Mouse (Mus musculus): ENCODE measurements at regions not wholly inside any gene's neighbourhood (a gene's known extent, or its start where the extent isn't known, plus 50 kb on each side); places are given as distances from the start of the nearest gene placed in this dataset.

GRCm38 (mm10) chr4:135054353-135054752 lies 66.1 kb upstream of the Runx3 start:
- no peak for TF ChIP-seq CTCF (IDR thresholded peaks at IDR 0.05)
- no peaks in the 10 kb centered on the region for H3K27me3 ChIP-seq
- POLR2A ChIA-PET: no interaction called here
- DNase-seq (ENCODE audit: low read depth, low spot score): no peak
- in situ Hi-C loops (cut with MboI; ENCODE audit: low pct_unique_long_range_greater_than_20kb): no loop called here
- ATAC-seq: no peak
- CTCF ChIA-PET: no interaction called here

DNA sequence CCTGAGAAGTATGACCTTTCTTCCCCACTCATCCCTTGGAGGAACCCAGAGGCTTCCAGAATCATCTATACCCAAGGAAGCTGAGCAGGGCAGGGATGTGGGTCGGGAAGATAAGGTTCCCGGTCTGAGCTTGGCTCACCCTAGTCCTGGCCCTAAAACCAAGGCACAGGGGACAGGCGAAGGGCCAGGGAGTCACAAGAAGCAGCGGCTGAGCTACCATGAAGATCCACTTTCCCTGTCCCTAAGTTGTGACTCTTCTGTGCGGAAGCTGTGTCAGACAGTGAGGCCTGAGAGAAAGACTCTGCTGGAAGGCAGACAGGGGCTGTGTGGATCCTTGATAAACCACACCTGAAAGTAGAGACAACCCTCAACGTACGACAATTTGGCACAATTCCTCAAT lies 64.1 kb upstream of the Runx3 start:
- ChIA-PET POLR2A (no interaction called here), CTCF (no interaction called here)
- H3K27me3 ChIP-seq: no peaks in the 10 kb centered on the region
- TF ChIP-seq CTCF (IDR thresholded peaks at IDR 0.05): no peak
- no peak for DNase-seq (ENCODE audit: low read depth, low spot score)
- in situ Hi-C loops (cut with MboI; ENCODE audit: low pct_unique_long_range_greater_than_20kb): no loop called here
- no peak for ATAC-seq

GRCm38 (mm10) chr4:135057286-135057685 lies 63.2 kb upstream of the Runx3 start:
- DNase-seq (ENCODE audit: low read depth, low spot score) (no peak), ATAC-seq (no peak)
- ChIA-PET CTCF (no interaction called here), POLR2A (no interaction called here)
- TF ChIP-seq CTCF (IDR thresholded peaks at IDR 0.05): no peak
- in situ Hi-C loops (cut with MboI; ENCODE audit: low pct_unique_long_range_greater_than_20kb): no loop called here
- H3K27me3 ChIP-seq: no peaks in the 10 kb centered on the region

DNA sequence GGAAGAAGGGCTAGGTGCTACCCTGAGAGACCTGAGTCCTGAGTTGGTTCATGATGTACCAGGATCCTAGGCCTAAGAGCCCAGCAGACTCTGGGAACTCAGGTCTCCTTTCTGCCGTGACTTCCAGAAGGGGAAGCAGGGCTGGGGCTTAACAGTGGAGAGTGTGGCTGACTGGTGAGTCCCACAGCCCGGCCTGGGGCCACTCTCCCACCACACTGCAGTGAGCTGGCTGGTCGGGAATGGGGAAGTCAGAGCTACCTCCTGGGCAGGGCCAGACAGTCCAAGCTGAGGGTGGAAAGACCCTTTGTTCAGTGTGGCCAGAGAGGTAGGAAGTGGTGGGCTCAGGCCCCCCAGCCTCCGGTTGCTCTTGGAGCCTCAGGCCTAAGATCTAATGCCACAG lies 61.6 kb upstream of the Runx3 start:
- TF ChIP-seq CTCF (IDR thresholded peaks at IDR 0.05): no peak
- ATAC-seq: no peak
- H3K27me3 ChIP-seq: no peaks in the 10 kb centered on the region
- ChIA-PET POLR2A (no interaction called here), CTCF (no interaction called here)
- DNase-seq (ENCODE audit: low read depth, low spot score): no peak
- in situ Hi-C loops (cut with MboI; ENCODE audit: low pct_unique_long_range_greater_than_20kb): no loop called here

DNA sequence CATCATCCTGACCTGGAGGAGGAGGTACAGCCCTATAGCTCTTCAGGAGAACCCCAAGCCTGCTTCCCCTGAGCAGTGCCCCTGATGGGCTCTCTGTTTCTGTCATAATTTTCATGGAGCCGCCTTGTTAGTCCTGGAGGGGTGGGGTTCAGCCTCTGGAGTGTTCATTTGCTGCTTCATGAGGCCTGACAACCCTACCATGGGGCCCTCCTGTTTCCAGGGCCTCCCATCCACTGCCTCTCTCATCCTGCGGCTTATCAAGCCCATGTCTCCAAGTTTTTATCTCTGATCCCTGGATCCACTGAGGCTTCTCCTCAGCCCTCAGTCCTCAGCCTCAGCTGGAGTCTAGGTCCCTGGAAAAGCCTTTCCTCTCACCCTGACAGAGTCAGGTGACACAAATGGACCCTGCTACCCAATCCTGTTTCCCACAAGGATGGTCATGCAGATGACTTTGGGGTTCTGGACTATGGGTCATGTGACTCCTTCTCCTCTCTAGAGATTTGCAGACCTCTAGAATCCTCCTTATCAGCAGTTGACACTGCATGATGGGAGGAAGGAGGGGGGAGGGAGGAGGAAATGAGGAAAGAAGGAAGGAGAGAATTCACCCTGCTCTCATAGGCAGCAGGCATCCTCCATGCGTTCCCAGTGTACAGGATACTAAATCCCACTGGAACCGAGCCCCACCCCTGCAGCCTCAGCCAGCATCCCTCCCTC lies 59.3 kb upstream of the Runx3 start:
- no peak for DNase-seq (ENCODE audit: low read depth, low spot score)
- in situ Hi-C loops (cut with MboI; ENCODE audit: low pct_unique_long_range_greater_than_20kb): no loop called here
- no peak for ATAC-seq
- no peak for TF ChIP-seq CTCF (IDR thresholded peaks at IDR 0.05)
- POLR2A ChIA-PET: no interaction called here
- CTCF ChIA-PET: no interaction called here
- H3K27me3 ChIP-seq: no peaks in the 10 kb centered on the region

DNA sequence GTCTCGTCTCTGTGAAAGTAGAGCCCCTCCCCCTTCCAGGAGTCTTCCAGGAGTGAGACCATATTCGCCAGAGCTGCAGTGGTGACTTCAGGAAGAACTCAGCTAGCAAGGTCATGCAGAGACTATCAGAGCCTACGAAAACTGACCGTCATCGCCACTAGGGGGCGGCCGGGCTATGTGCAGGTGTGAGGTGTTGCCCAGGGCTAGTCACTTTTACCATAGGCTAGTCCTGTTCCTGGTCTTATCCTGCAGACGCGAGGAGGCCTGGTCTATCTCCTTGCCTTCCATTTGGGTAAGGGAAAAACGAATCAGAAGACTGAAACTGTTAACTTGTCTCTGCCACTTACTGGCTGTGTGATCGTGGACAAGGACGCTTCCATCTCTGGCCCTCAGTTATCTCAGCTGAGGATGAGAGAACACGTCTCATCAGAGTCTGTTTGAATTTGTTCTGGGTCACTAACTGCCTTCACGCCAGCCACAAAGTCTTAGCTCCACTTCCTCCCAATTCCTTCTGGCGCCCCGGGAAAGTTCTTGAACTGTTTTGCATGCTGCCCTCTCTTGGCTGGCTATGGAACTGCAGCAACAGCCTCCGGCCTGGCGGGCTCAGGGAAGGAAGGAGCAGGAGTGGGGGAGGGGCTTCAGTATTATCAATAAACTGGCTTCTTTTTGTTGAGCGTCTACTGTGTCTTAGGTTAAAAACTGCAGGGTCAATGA lies 53.5 kb upstream of the Runx3 start:
- DNase-seq (ENCODE audit: low read depth, low spot score): no peak
- peak; percentile 17 for ATAC-seq

GRCm38 (mm10) chr4:135067805-135068204 lies 52.6 kb upstream of the Runx3 start:
- in situ Hi-C loops (cut with MboI; ENCODE audit: low pct_unique_long_range_greater_than_20kb): loop anchor here (5.0 kb wide), 3 partner anchors 51 to 121 kb away; no protein-coding TSS in a partner anchor
- no peak for TF ChIP-seq CTCF (IDR thresholded peaks at IDR 0.05)
- ChIA-PET CTCF (no interaction called here), POLR2A (no interaction called here)
- DNase-seq (ENCODE audit: low read depth, low spot score) (no peak), ATAC-seq (no peak)
- no peaks in the 10 kb centered on the region for H3K27me3 ChIP-seq

More for the DNA sequence above, 53.5 kb upstream of the Runx3 start:
- TF ChIP-seq CTCF (IDR thresholded peaks at IDR 0.05): no peak
- POLR2A ChIA-PET: no interaction called here
- no peaks in the 10 kb centered on the region for H3K27me3 ChIP-seq
- CTCF ChIA-PET: interaction anchor here (1.1 to 1.6 kb wide), 2 partner anchors 20 to 53 kb away, joined by 4 to 5 read pairs; no protein-coding TSS in a partner anchor
- in situ Hi-C loops (cut with MboI; ENCODE audit: low pct_unique_long_range_greater_than_20kb): loop anchor here (5.0 kb wide), 3 partner anchors 50 to 120 kb away; no protein-coding TSS in a partner anchor

GRCm38 (mm10) chr4:135069818-135070217 lies 50.6 kb upstream of the Runx3 start:
- no peaks in the 10 kb centered on the region for H3K27me3 ChIP-seq
- in situ Hi-C loops (cut with MboI; ENCODE audit: low pct_unique_long_range_greater_than_20kb): loop anchor here (5.0 kb wide), 3 partner anchors 53 to 123 kb away; no protein-coding TSS in a partner anchor
- DNase-seq (ENCODE audit: low read depth, low spot score) (no peak), ATAC-seq (no peak)
- no peak for TF ChIP-seq CTCF (IDR thresholded peaks at IDR 0.05)
- CTCF ChIA-PET: no interaction called here
- POLR2A ChIA-PET: no interaction called here

Data from Patski (cell line).